Mouse (Mus musculus): ENCODE data around the gene Col18a1.

DNA sequence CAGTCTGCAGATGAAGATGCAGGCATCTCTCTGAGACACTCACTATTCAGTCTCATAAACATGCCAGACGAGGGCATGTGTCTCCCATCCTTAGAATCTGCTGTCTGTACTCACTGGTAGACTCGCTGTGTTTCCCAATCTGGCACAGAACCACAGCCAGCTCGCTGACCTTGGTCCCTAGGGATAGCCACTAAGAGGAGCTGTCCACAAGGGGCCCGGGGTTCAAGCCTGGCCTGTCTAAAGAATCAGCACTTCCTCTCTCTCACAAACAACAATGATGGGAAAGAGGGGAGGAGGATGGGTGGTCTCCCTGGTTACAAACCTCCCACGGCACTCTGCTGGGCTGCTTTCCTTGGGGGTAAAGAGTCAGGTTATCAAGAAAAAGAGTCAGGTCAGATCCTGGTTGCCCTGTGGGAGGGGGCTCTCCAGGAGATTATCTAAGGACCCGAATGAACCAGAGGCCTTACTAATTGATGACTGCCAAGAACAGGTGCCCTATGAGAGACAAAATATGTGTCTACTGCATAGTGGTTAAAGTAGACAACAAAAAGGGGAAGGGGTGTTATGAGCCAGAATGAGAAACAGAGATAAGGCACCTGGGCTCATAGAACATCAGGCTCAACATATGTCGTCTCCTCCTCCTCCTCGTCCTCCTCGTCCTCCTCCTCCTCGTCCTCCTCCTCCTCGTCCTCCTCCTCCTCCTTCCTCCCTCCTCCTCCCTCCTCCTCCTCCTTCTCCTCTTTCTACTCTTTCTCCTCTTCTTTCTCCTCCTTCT lies 8.9 kb downstream of the Col18a1 start:
- TF ChIP-seq CTCF (IDR thresholded peaks at IDR 0.05; ENCODE audit: borderline replicate concordance, insufficient read depth, low read depth, low read length) (no peak), POLR2A (IDR thresholded peaks at IDR 0.05; ENCODE audit: borderline replicate concordance, insufficient read depth, low read length) (no peak)
